In genomic region chr1:167551601-167552000, GRCm38 (mm10) we compare ENCODE assay signal across 8 mouse cellular contexts. TPM values are rescaled to one million over a fixed set of nuclear protein-coding genes. Genes with fewer than 3 reads are reported as not detected.
A peak's percentile ranks its signal among the peaks of the same experiment; 100 is the strongest.
DNase-seq lines count a peak whose midpoint lies in the region; ATAC-seq and TF ChIP-seq lines count a peak whose summit lies in the region.

No protein-coding gene starts in this region.

- peak; percentile 16 for DNase-seq in 3134 (ENCODE audit: extremely low read depth, insufficient read length, low spot score)
- DNase-seq in frontal cortex, adult 2 months (ENCODE audit: extremely low spot score in 1 of 2, low spot score in 1 of 2) = peak; percentile 7 to 61
- DNase-seq in left cerebral cortex, adult 2 months (ENCODE audit: extremely low spot score in 1 of 2, low spot score in 2 of 2) = peak; percentile 31 to 38
- no peak for DNase-seq in ovary, postnatal 36 days (ENCODE audit: low spot score)
- DNase-seq in urinary bladder, adult 2 months (ENCODE audit: low spot score) = no peak

- intact Hi-C loops in left cerebral cortex, adult 2 months (cut with DNase I) = no loop called here

- H3K27me3 ChIP-seq in forebrain, embryonic 13.5 days = no peaks in the 10 kb centered on the region
- no peaks in the 10 kb centered on the region for H3K27me3 ChIP-seq in forebrain, embryonic 12.5 days
- no peaks in the 10 kb centered on the region for H3K27me3 ChIP-seq in megakaryocyte, embryonic 14.5 days (replicated peaks)

- no peak overlapping the region for H3K4me2 ChIP-seq in forebrain, embryonic 13.5 days
- H3K4me2 ChIP-seq in forebrain, embryonic 12.5 days = no peak overlapping the region

- no peaks in the 10 kb centered on the region for H3K36me3 ChIP-seq in forebrain, embryonic 13.5 days (ENCODE audit: poor library complexity, severe bottlenecking)
- no peaks in the 10 kb centered on the region for H3K36me3 ChIP-seq in forebrain, embryonic 12.5 days (replicated peaks)
- no peaks in the 10 kb centered on the region for H3K36me3 ChIP-seq in megakaryocyte, embryonic 14.5 days (replicated peaks; ENCODE audit: low read length)

- H3K9me3 ChIP-seq in forebrain, embryonic 13.5 days (replicated peaks) = no peaks in the 10 kb centered on the region
- no peaks in the 10 kb centered on the region for H3K9me3 ChIP-seq in forebrain, embryonic 12.5 days
- no peaks in the 10 kb centered on the region for H3K9me3 ChIP-seq in megakaryocyte, embryonic 14.5 days

- 0 out of 2 replicates have a peak, but pooled peaks have one; percentile 30 for ATAC-seq in forebrain, embryonic 13.5 days
- ATAC-seq in forebrain, embryonic 12.5 days (ENCODE audit: low FRiP score) = no peak

- H3K4me3 ChIP-seq in forebrain, embryonic 13.5 days = no peak overlapping the region
- no peak overlapping the region for H3K4me3 ChIP-seq in forebrain, embryonic 12.5 days (replicated peaks)
- H3K4me3 ChIP-seq in left cerebral cortex, adult 2 months = no peak overlapping the region
- H3K4me3 ChIP-seq in megakaryocyte, embryonic 14.5 days (replicated peaks) = peak overlapping the region; percentile 72

- no peak overlapping the region for H3K9ac ChIP-seq in forebrain, embryonic 13.5 days
- no peak overlapping the region for H3K9ac ChIP-seq in forebrain, embryonic 12.5 days

- H3K27ac ChIP-seq in forebrain, embryonic 13.5 days = no peak overlapping the region
- no peak overlapping the region for H3K27ac ChIP-seq in forebrain, embryonic 12.5 days
- no peak overlapping the region for H3K27ac ChIP-seq in left cerebral cortex, adult 2 months

- H3K4me1 ChIP-seq in forebrain, embryonic 13.5 days = no peaks in the 10 kb centered on the region
- no peaks in the 10 kb centered on the region; the same call in 1 of the 2 replicates for H3K4me1 ChIP-seq in forebrain, embryonic 12.5 days
- H3K4me1 ChIP-seq in megakaryocyte, embryonic 14.5 days = peaks cover 24% of the 10 kb centered on the region

- WGBS in forebrain, embryonic 13.5 days = 40% methylated on average over 5 of the region's 5 CpGs
- WGBS in forebrain, embryonic 12.5 days = 54% methylated on average over 5 of the region's 5 CpGs

- TF ChIP-seq CTCF in left cerebral cortex, adult 2 months (IDR thresholded peaks at IDR 0.05) = no peak

RNA-seq across cellular contexts. Expression of gene Rxrg, which starts 46.6 kb away (rescaled TPM):
- 5.6 and 13.4 TPM in 2 replicates for polyA plus RNA-seq in forebrain, embryonic 13.5 days (2015; fragmentation: Nextera tagmentation; extraction: Ambion mirVana)
- 3.1 and 3.8 TPM in 2 replicates for polyA plus RNA-seq in forebrain, embryonic 12.5 days (2016; fragmentation: Nextera tagmentation; extraction: Ambion mirVana)
- polyA plus RNA-seq in frontal cortex, adult 2 months (2012; rRNA removed) = 11.7 and 12.6 TPM in 2 replicates
- total RNA-seq in left cerebral cortex, adult 2 months (2021) = 10 to 100 TPM in 1 of 2 experiments, 1 to 10 TPM in 1; 6.7 to 13.0 TPM
- polyA plus RNA-seq in megakaryocyte, embryonic 14.5 days (2012; ENCODE audit: insufficient read depth, low replicate concordance) = not detected in 2 replicates
- 2.1 and 3.0 TPM in 2 replicates for polyA plus RNA-seq in urinary bladder, adult 2 months (2012; rRNA removed)

Comparison
In these comparisons a context has a peak if more than half of its experiments do, and no peak if none do; other contexts are left out.
1. DNase-seq: peak in 3134 (single experiment), frontal cortex, adult 2 months (2 of 2) and left cerebral cortex, adult 2 months (2 of 2); none in ovary, postnatal 36 days (single experiment) and urinary bladder, adult 2 months (single experiment).